Mouse (Mus musculus) spleen, adult 2 months (tissue): ENCODE measurements around the gene Sae1.
A peak's percentile ranks its signal among the peaks of the same experiment; 100 is the strongest.

Experiments
- CTCF ChIP-seq: fragments of 200-500 bp; IDR thresholded peaks from 2 replicates; pipeline ENCODE4 v1.5.1; 2011; ENCODE audit warnings: mild to moderate bottlenecking, inconsistent platforms; ENCODE audit not compliant: insufficient read depth, insufficient read length, insufficient replicate concordance; ENCODE audit errors: extremely low read depth
- POLR2A ChIP-seq: fragments of 200-500 bp; IDR thresholded peaks from 2 replicates; pipeline ENCODE4 v1.6.1; 2011; ENCODE audit warnings: low read depth, low read length, inconsistent platforms

GRCm38 (mm10) chr7:16405073-16405455, 17.5 kb upstream of the Sae1 start:
- TF ChIP-seq POLR2A, result peak; percentile 40
- TF ChIP-seq CTCF, result no peak
